Mouse (Mus musculus) subcutaneous adipose tissue, adult 2 months (tissue): ENCODE data around the gene C1qtnf9. TPM values are rescaled to one million over a fixed set of nuclear protein-coding genes. Genes with fewer than 3 reads are reported as not detected.

Source experiments
- polyA plus RNA-seq: library from polyadenylated mRNA; depleted of rRNA; stranded (reverse); fragments of >200 nt; gene quantifications from 2 replicates; pipeline ENCODE4 v1.2.3, GENCODE M21; 2012; ENCODE audit warnings: low replicate concordance; rRNA removed

Gene C1qtnf9
- 14.3 and 76.3 TPM in 2 replicates for polyA plus RNA-seq

DNA sequence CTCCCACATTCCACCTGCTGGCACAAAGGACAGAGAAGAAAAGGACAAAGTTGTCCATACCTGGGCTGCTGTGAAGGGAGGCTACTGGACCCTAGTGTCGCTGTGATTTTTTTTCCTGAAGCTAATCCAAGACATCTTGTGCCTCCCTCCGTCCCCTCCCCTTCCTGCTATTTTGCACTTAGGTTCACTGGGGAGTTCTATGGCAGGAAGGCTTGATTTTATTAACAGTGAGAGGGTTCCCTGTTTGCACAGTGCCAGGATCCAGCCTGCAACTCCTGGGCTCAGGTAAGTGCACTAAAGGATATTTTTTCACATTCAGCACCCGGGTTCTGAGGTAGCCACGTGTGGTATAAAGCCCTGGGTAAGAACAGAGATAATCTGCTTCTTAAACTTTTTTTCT is at the start of gene C1qtnf9:
Gene C1qtnf9 (plus strand): TSS at position 251 of the 400 bp plus-strand sequence.

DNA sequence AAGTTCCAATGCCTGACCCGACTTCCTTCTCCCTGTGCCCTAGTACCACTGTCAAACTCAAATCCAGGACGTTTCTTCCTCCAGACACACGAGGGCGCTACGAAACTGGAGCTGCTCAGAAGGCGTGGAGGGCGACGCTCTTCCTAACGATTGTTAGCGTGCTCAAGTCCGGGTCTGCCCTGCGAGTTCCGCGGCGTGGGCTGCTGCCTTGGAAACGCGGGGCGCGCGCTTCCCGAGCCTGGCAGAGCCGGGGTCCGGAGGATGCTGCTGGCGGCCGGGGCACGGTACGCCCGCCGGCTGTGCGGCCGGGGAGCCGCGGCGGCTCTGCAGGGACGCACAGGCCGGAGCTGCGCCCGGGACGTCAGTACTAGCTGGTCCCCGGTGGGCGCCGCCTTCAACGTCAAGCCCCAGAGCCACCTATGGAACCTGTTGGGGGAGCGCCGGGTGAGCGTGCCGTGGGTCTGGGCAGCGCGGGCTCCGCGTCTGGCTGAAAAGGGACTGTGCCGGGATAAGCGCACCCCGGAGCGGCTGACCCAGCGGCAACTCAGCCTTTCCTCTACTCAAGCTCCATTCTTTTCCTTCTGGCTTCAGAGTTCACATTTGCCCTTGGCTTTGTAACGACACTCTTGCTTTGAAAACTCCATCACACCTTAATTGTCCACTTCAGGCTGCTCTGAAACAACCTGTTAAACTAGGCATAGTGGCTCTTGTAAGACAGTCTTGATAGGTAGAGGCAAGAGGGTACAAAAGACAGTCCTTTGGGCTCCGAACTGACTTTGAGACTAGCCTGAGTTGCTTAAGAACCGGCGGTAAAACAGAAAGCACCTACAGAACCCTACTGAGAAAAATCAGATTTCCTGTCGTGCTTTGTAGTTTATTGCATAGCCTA is 16.7 kb downstream of the C1qtnf9 start, which contains the start of gene Mipep:
Gene Mipep (plus strand): TSS at position 147 of the 889 bp plus-strand sequence.

Other genes with a start within 250 kb of the C1qtnf9 start
- 10.0 and 16.1 TPM in 2 replicates for gene Spata13, start 134.1 kb upstream of the C1qtnf9 start, polyA plus RNA-seq
- 12.3 and 14.9 TPM in 2 replicates for gene Mipep, start 16.4 kb downstream of the C1qtnf9 start, polyA plus RNA-seq